Mouse (Mus musculus) kidney, adult 11 months (tissue): ENCODE measurements around the gene Slc22a1.
"Not testable (repeated sequence)": the region's sequence is repeated elsewhere in the genome, so short reads cannot be mapped to it uniquely, and the experiment has no call there.

Source experiments
- DNase-seq: peaks from one replicate; pipeline ENCODE4 v3.0.0; 2022

Slc22a1 gene

DNA sequence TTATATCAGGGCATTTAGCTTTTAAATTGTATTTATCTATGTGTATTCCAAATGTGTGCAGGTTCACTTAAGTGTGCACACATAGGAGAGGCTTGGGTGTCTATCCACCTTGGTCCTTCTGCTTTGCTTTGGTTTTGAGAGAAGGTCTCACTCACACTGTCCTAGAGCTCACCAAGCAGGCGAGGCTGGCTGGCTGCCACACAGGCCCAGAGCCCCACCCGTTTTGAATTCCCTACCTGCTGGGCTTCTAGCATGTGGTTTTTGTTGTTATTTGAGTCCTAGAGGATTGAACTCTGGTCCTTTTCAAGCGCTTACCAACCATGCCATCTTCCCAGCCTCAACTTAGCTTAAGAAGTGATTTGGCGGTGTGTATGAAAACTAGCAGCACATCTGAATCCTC is 8.8 kb upstream of the Slc22a1 start:
- DNase-seq, result peak; percentile 56

DNA sequence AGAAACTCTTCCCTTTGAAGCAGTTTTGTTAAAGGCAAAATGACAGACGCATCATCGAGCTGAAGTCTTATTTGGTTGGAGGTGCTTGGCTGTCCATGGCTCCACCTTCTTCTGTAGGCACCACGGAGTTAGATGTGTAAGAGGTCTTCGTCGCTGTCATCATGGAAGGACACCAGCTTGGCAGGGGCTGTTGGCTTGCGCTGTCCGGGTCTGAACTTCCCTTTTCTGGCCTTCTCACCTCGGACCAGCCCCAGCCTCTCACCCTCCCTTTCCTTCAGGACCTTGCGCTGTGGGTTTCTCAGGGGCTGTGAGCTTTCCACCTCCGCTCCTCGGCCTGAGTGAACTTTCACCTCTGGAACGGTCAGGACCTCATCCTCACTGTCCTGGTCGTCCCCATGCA is 8.0 kb upstream of the Slc22a1 start:
- DNase-seq, result no peak

- no peak for DNase-seq
Observed at GRCm38 (mm10) chr17:12678261-12678660, 2.6 kb upstream of the Slc22a1 start.

GRCm38 (mm10) chr17:12677139-12677538 is 1.5 kb upstream of the Slc22a1 start:
- no peak for DNase-seq

- not testable (repeated sequence) for DNase-seq
Observed at GRCm38 (mm10) chr17:12674980-12675379, 649 bp downstream of the Slc22a1 start.

DNA sequence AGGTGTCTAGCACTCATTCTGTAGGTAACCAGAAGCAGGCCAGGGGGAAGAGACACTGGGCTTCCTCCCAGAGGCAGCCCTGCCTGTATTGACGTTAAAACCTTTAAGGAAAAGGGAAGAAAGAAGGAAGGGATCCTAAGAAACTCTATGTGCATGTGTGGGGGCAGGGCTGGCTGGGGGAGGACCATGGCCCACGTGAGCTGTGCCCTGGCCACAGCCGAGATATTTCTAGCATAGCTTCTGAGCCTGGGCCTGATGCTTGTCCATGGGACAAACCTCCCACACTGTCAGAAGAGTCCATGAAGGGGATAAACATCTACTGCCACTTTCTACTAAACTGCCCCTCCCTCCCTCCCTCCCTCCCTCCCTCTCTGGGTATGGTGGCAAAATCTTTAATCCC is 1.8 kb downstream of the Slc22a1 start:
- DNase-seq, result peak; percentile 60

DNA sequence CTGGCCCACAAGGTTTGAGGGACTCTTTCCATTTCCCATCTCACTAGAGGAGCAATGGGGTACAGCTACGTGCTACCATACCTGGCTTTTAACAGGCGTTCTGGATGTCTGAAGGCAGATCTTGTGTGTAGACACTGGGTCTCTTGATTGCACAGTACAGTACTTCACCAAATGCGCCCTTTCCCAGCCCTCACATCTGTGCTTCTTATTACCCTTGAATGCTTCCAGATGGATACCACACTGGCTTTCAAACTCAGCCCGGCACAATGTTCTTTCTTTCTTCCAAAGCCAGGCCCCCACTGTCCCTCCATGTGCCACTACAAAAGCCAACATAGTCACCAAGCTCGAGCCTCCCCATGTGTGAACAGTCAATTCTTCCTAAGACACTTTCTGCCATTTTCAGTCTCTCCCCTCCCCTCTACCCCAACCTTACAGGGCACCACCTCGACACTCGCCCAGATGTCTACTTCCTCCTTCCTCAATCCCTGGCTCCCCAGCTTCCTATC is 3.3 kb downstream of the Slc22a1 start:
- DNase-seq, result no peak

GRCm38 (mm10) chr17:12671029-12671605 is 4.5 kb downstream of the Slc22a1 start:
- DNase-seq, result peak; percentile 74

GRCm38 (mm10) chr17:12669363-12669679 is 6.3 kb downstream of the Slc22a1 start:
- DNase-seq, result peak; percentile 54

- no peak for DNase-seq
Observed at GRCm38 (mm10) chr17:12668478-12669362, 6.9 kb downstream of the Slc22a1 start.

DNA sequence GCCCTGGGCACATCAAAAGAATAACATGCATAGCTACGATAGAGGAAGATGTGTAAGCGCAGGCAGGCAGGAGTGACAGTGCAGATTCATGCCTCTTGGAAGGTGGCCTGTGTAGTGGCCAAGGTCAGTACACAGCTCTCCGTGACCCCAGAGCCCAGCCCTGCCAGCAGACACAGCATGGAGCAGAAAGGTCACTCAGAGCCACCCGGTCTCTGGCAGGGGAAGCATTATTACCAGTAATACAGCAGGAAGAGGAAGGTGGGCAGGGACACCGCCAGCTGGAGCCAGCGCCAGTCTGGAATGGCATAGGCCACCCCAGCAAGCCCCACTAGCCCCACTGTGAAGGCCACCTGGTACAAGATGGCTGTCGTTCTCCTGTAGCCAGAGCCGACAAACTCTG is 11.5 kb downstream of the Slc22a1 start:
- DNase-seq, result peak; percentile 37

- no peak for DNase-seq
Observed at GRCm38 (mm10) chr17:12660572-12661260, 14.9 kb downstream of the Slc22a1 start.

GRCm38 (mm10) chr17:12659233-12659632 is 16.4 kb downstream of the Slc22a1 start:
- no peak for DNase-seq

- no peak for DNase-seq
Observed at GRCm38 (mm10) chr17:12658784-12659183, 16.8 kb downstream of the Slc22a1 start.

- DNase-seq, result no peak
Observed at GRCm38 (mm10) chr17:12655826-12656225, 19.8 kb downstream of the Slc22a1 start.

- no peak for DNase-seq
Observed at GRCm38 (mm10) chr17:12654061-12654460, 21.6 kb downstream of the Slc22a1 start.

GRCm38 (mm10) chr17:12652604-12653003 is 23.0 kb downstream of the Slc22a1 start:
- no peak for DNase-seq

DNA sequence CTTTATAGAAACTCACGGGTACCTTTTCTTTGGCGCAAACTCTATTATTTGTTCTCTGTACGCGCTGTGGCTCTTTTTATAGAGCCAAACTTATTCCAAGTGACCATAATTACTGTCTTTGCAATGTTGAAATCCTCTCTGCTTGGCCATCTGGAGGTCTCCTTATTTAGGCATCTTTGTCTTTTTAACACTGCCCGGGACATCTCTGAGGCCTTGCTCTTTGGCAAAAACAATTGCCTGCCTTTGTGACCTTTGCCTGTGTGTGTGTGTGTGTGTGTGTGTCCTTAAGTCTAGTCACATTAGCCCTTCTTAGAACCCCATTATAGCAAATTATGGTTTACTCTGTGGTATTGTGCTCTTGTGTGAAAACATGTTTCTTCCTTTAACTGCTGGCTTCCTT is 30.2 kb downstream of the Slc22a1 start:
- no peak for DNase-seq

GRCm38 (mm10) chr17:12641087-12641486 is 34.5 kb downstream of the Slc22a1 start:
- no peak for DNase-seq

DNA sequence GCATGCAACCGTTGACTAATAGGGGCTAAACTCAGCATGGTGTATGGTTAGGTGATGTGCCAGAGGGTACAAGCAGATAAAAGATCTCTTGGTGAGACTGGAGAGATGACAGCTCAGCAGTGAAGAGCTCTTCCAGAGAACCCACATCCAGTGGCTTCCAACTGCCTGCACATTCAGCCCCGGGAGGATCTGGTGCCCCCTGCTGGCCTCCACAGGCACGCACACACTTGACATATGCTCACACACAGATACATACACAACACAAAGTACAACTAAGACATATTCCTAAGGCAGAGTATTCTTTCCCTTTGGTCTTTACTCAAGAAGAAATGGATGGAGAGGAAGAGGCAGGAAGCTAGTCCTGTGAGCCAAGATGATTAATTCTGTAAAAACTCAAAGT is 36.0 kb downstream of the Slc22a1 start:
- no peak for DNase-seq

- no peak for DNase-seq
Observed at GRCm38 (mm10) chr17:12634814-12635213, 40.8 kb downstream of the Slc22a1 start.

- DNase-seq, result no peak
Observed at GRCm38 (mm10) chr17:12631771-12632600, 43.6 kb downstream of the Slc22a1 start.
